Mouse (Mus musculus) heart, postnatal 14 days (tissue): ENCODE measurements around the gene Celf1. TPM values are rescaled to one million over a fixed set of nuclear protein-coding genes. Genes with fewer than 3 reads are reported as not detected.

ENCODE experiments used
- DNase-seq, 2 experiments: peaks; one replicate each; pipeline ENCODE4 v3.0.0; 2021 to 2022
- intact Hi-C: fragments of 180-260 bp; cut with DNase I; formaldehyde crosslinking; loops from one replicate; pipeline ENCODE4 v1.15.1; 2025
- total RNA-seq, 2 experiments: library from RNA; stranded (reverse); gene quantifications; 2 replicates each; pipeline ENCODE4 v1.2.3; 2021

Celf1 gene
- total RNA-seq, 2 experiments from 2014 or later: 87.1 to 89.0 TPM

- DNase-seq: no peak
- intact Hi-C loops: no loop called here
These were observed 7.9 kb upstream of the Celf1 start for GRCm38 (mm10) chr2:90932273-90932672.

- no peak for DNase-seq
- intact Hi-C loops: no loop called here
These were observed 1.8 kb upstream of the Celf1 start for GRCm38 (mm10) chr2:90938362-90938761.

DNA sequence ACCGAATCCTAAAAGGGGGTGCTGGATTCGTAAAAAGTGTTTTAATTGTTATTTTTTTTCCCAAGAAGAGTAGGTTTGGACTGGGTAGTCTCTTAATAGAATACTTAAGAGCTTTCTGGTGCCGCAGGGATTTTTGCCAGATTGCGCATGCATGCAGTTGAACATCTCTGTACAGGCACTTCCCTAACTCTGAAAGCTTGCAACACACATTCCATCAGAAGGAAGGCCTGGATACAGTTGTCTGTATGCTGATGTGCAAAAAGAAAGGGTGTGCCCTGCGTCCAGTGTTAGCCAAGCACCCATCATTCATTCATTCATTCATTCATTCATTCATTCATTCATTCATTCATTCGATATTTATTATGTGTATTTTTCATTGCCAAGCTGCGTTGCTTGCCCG lies 432 bp upstream of the Celf1 start:
- peak in 1 of 2 experiments; percentile 15 for DNase-seq
- intact Hi-C loops: loop anchor here (2.0 to 5.0 kb wide), 2 partner anchors 78 to 121 kb away; no protein-coding TSS in a partner anchor

DNA sequence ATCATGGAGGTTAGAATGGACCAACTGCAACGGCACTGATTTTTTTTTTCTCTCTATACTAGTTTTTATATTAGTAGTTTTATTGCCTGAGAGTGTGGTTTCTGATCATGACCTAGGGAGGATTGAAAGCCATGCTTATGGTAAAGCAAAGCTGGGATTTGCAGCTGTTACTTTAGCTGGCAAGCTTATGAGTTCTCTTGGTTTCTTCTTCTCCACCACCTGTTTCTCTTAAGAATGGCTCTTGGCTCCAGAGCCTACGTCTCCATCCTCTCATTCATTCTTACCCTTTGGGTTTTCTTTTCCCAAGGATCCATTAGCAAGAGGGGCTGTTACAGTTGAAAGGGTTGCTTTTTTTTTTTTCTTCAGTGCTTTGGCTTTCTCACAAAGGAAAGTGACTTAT lies 1.6 kb downstream of the Celf1 start:
- DNase-seq: no peak
- intact Hi-C loops: loop anchor here (2.0 to 5.0 kb wide), 2 partner anchors 76 to 119 kb away; no protein-coding TSS in a partner anchor

GRCm38 (mm10) chr2:90950149-90950548 lies 10.0 kb downstream of the Celf1 start:
- intact Hi-C loops: no loop called here
- DNase-seq: no peak

- no peak for DNase-seq
- intact Hi-C loops: no loop called here
These were observed 10.5 kb downstream of the Celf1 start for GRCm38 (mm10) chr2:90950582-90951194.

GRCm38 (mm10) chr2:90953461-90953860 lies 13.3 kb downstream of the Celf1 start:
- no peak for DNase-seq
- intact Hi-C loops: no loop called here

DNA sequence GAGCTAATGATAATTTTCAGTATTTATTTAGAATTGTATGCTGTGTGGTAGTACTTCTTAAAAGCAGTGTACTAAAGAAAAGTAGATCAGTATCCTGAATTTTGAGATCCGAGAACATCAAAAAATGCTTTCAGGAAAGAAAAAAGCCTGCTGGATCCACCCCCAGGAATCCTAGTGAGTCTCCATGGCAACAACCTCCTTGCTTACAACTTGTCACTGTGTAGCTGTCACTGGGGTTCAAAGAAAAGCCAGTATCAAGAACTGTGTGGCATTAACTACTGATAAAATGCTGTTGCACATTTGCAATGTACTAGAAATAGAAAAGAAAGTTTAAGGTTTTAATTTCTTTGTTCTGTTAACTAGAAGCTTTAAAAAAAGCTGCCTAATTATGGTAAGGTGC lies 15.9 kb downstream of the Celf1 start:
- intact Hi-C loops: no loop called here
- no peak for DNase-seq

DNA sequence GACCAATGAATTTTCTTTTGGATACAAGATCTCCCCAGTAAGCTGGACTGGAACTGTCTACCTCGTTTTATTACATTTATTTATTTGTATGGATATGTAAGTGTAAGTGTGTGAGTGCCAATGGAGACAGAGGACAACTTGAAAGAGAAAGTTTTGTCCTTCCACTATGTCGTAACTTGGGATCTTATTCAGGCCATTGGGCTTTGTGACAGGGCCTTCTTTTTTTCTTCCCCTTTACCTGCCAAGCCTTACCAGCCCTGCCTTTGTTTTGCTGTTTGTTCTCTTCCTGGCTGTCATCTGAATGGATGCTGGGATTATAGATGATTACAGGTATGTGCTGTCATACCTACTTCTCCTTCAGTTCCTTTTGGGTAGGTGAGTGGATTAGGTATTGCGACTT lies 18.7 kb downstream of the Celf1 start:
- DNase-seq: no peak
- intact Hi-C loops: no loop called here

GRCm38 (mm10) chr2:90960012-90960411 lies 19.8 kb downstream of the Celf1 start:
- no peak for DNase-seq
- intact Hi-C loops: no loop called here

DNA sequence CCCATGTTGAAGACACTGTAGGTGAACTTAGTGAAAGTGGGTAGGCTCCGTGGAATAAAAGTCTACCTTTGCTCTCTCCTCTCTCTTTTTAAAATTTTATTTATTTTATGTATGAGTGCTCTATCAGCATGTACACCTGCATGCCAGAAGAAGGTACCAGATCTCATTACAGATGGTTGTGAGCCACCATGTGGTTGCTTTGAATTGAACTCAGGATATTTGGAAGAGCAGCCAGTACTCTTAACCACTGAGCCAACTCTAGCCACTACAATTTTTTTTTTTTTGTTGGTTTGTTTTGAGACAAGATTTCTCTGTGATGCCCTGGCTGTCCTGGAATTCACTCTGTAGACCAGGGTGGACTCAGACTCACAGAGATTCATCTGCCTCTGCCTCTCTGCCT lies 23.1 kb downstream of the Celf1 start:
- DNase-seq: no peak
- intact Hi-C loops: loop anchor here (2.0 kb wide), 1 partner anchor 19 kb away; no protein-coding TSS in a partner anchor

- DNase-seq: peak; percentile 24 to 33
- intact Hi-C loops: no loop called here
These were observed 24.8 kb downstream of the Celf1 start for GRCm38 (mm10) chr2:90964811-90965465.

GRCm38 (mm10) chr2:90965466-90966080 lies 25.4 kb downstream of the Celf1 start:
- DNase-seq: no peak
- intact Hi-C loops: no loop called here

DNA sequence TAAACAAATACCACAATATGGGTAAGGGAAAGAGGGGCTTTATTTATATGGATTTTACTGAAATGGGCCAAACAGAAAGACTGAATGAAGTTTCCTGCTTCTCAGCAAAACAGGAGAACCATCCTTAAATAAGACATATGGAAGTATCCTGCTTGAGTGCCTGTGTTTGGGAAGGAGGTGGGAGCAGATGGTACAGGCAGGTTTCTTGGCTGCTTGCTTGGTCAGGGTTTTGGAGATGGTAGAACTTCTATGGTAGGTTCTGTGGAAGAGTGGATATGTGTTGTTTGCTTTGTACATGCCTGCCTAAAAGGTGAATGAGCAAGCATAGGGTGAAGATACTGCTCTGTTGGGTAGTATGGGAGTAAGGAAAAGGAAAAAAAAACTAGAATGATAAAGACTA lies 30.4 kb downstream of the Celf1 start:
- DNase-seq: no peak
- intact Hi-C loops: no loop called here

GRCm38 (mm10) chr2:90974101-90974500 lies 33.9 kb downstream of the Celf1 start:
- no peak for DNase-seq
- intact Hi-C loops: no loop called here

DNA sequence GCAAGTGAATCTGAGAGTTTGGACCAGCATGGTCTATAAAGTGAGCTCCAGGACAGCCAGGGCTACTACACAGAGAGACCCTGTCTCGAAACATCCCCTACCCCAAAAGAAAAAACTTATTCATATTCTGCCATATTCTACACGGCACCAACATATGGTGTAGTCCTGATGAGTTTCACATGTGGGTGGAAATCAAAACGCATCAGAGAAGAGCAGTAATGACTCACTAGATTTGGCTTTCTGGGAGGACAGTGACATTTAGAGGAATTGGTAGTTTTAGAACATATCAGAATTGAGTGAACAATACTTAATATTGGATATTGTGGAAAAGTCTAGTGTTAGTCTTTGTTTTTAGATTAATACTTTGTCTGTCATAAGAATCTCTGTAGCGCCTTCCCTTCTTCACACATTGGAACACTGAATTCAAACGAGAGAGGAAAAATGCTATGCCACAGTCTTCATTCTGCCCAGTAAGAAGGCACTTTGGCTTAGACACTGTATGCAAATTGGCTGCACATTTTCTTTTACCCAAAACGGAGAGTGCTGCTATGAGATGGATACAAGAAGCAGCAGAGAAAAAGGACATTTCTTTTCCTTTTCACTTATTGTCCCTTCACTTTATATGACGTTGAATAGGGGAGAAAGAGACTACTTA lies 35.1 kb downstream of the Celf1 start:
- intact Hi-C loops: no loop called here

GRCm38 (mm10) chr2:90976590-90976989 lies 36.4 kb downstream of the Celf1 start:
- intact Hi-C loops: no loop called here
- DNase-seq: no peak

More for the DNA sequence above, 35.1 kb downstream of the Celf1 start:
- no peak for DNase-seq

- DNase-seq: no peak
- intact Hi-C loops: no loop called here
These were observed 37.1 kb downstream of the Celf1 start for GRCm38 (mm10) chr2:90977291-90977690.

DNA sequence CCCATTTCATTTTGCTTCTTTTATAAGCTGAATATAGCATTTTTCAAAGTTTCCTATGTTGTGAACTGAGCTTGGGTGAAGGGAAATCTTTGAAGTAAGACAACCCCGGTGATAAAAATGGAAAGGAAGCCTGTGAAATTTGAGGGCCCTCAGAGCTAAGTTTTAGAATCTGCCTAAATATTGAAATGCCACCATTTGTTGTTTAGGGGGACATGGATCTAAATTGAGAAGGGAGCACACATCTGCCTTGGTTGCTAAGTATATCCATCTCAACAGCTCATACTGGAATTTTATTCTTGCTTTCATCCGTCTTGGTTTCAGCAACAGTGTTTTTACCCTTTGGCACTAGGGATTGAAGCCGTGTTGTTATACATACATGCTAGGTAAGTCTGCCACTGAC lies 45.9 kb downstream of the Celf1 start:
- intact Hi-C loops: no loop called here
- no peak for DNase-seq

- DNase-seq: no peak
- intact Hi-C loops: no loop called here
These were observed 68.4 kb downstream of the Celf1 start for GRCm38 (mm10) chr2:91008536-91008935.

DNA sequence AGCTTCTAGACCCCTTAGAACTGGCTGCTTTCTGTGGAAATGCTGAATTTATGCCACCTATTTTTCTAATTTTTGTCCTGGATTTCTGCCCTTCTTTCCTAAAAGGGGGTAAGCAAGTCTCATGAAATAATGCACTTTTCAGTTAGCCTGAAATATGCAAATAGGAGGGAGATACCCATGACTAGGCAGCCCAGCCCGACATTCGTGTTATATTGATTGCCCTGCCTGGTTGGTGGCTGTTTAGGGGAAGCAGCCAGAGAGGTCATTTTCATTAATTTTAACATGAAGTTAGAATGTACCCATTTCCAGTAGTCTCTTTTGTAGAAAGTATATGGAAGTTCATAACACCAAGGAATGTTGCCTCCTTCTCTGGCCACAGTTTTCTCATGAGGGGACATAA lies 73.7 kb downstream of the Celf1 start:
- intact Hi-C loops: no loop called here
- no peak for DNase-seq
